Mouse (Mus musculus) kidney, embryonic 14.5 days (tissue): ENCODE measurements at regions not wholly inside any gene's neighbourhood (a gene's known extent, or its start where the extent isn't known, plus 50 kb on each side); places are given as distances from the start of the nearest gene placed in this dataset.

Experiments used
- ATAC-seq: fragments of 200-750 bp; cut with Nextera tagmentation; 2 replicates; pipeline ENCODE4 v1.8.0; 2017; ENCODE audit warnings: moderate number of reproducible peaks, mild to moderate bottlenecking, moderate TSS enrichment, moderate library complexity; ENCODE audit not compliant: low FRiP score, low TSS enrichment
- H3K27ac ChIP-seq: fragments of 300-500 bp; sonication (generic); 2 replicates; pipeline ENCODE4 v1.5.1; 2014; ENCODE audit warnings: low read depth, mild to moderate bottlenecking, low read length, moderate library complexity, mixed read lengths
- H3K27me3 ChIP-seq: fragments of 300-500 bp; sonication (generic); 2 replicates; pipeline ENCODE4 v1.6.1; 2014; ENCODE audit warnings: mild to moderate bottlenecking, low read length; ENCODE audit not compliant: control insufficient read depth, insufficient read depth
- H3K36me3 ChIP-seq: fragments of 300-500 bp; sonication (generic); 2 replicates; pipeline ENCODE4 v1.6.1; 2014; ENCODE audit warnings: low read length, mixed read lengths; ENCODE audit not compliant: control insufficient read depth, insufficient read depth
- H3K4me1 ChIP-seq: fragments of 300-500 bp; sonication (generic); 2 replicates; pipeline ENCODE4 v1.6.1; 2014; ENCODE audit warnings: low read length, mixed read lengths; ENCODE audit not compliant: control insufficient read depth, insufficient read depth
- H3K4me2 ChIP-seq: fragments of 300-500 bp; sonication (generic); replicated peaks from 2 replicates; pipeline ENCODE4 v1.6.1; 2014; ENCODE audit warnings: low read depth, mild to moderate bottlenecking, low read length
- H3K4me3 ChIP-seq: fragments of 300-500 bp; sonication (generic); 2 replicates; pipeline ENCODE4 v1.5.1; 2014; ENCODE audit warnings: mild to moderate bottlenecking, low read length
- H3K9ac ChIP-seq: fragments of 300-500 bp; sonication (generic); 2 replicates; pipeline ENCODE4 v1.6.1; 2014; ENCODE audit warnings: low read depth, mild to moderate bottlenecking, low read length, moderate library complexity
- H3K9me3 ChIP-seq: fragments of 300-500 bp; sonication (generic); 2 replicates; pipeline ENCODE4 v1.6.1; 2016; ENCODE audit warnings: low read length; ENCODE audit not compliant: control insufficient read depth
- WGBS: fragments of 180-500 bp; shearing (Covaris S2); extraction: QIAGEN DNeasy Blood & Tissue Kit; methylation state at CpG from one replicate; pipeline ENCODE4 v1.1.7; 2014; 5-methylcytosine and 5-hydroxymethylcytosine counted together

GRCm38 (mm10) chrX:167067918-167068317 is 141.2 kb downstream of the Tmsb4x start:
- H3K36me3 ChIP-seq: no peaks in the 10 kb centered on the region
- H3K27me3 ChIP-seq: no peaks in the 10 kb centered on the region
- no peak overlapping the region for H3K4me3 ChIP-seq
- WGBS: 49% methylated on average over 3 of the region's 3 CpGs
- no peaks in the 10 kb centered on the region for H3K4me1 ChIP-seq
- H3K27ac ChIP-seq: no peak overlapping the region
- H3K9ac ChIP-seq: no peak overlapping the region
- no peaks in the 10 kb centered on the region for H3K9me3 ChIP-seq
- no peak overlapping the region for H3K4me2 ChIP-seq
- peak; percentile 43; the same call in 1 of the 2 replicates for ATAC-seq

- Histone ChIP-seq H3K9me3 (no peaks in the 10 kb centered on the region), H3K36me3 (no peaks in the 10 kb centered on the region), H3K4me3 (no peak overlapping the region), H3K4me1 (no peaks in the 10 kb centered on the region), H3K27me3 (no peaks in the 10 kb centered on the region), H3K9ac (no peak overlapping the region), H3K4me2 (no peak overlapping the region), H3K27ac (no peak overlapping the region)
- no peak for ATAC-seq
- WGBS: 51% methylated on average over 4 of the region's 4 CpGs
These were observed 145.2 kb downstream of the Tmsb4x start for GRCm38 (mm10) chrX:167063881-167064280.

GRCm38 (mm10) chrX:167052456-167052855 is 156.7 kb downstream of the Tmsb4x start:
- ATAC-seq: no peak
- H3K27ac ChIP-seq: no peak overlapping the region
- WGBS: 84% methylated on average over 10 of the region's 10 CpGs
- no peak overlapping the region for H3K4me3 ChIP-seq
- H3K4me2 ChIP-seq: no peak overlapping the region
- H3K9ac ChIP-seq: no peak overlapping the region
- H3K9me3 ChIP-seq: no peaks in the 10 kb centered on the region
- H3K4me1 ChIP-seq: no peaks in the 10 kb centered on the region
- no peaks in the 10 kb centered on the region for H3K36me3 ChIP-seq
- H3K27me3 ChIP-seq: no peaks in the 10 kb centered on the region

- no peak for ATAC-seq
- H3K4me1 ChIP-seq: no peaks in the 10 kb centered on the region
- no peaks in the 10 kb centered on the region for H3K9me3 ChIP-seq
- H3K4me2 ChIP-seq: no peak overlapping the region
- no peak overlapping the region for H3K27ac ChIP-seq
- WGBS: 86% methylated on average over 4 of the region's 4 CpGs
- H3K9ac ChIP-seq: no peak overlapping the region
- H3K36me3 ChIP-seq: no peaks in the 10 kb centered on the region
- H3K27me3 ChIP-seq: no peaks in the 10 kb centered on the region
- H3K4me3 ChIP-seq: no peak overlapping the region
These were observed 159.0 kb downstream of the Tmsb4x start for GRCm38 (mm10) chrX:167050066-167050465.

- no peaks in the 10 kb centered on the region for H3K27me3 ChIP-seq
- no peak overlapping the region for H3K9ac ChIP-seq
- no peaks in the 10 kb centered on the region for H3K4me1 ChIP-seq
- WGBS: 80% methylated on average over 5 of the region's 5 CpGs
- no peak overlapping the region for H3K27ac ChIP-seq
- ATAC-seq: no peak
- no peaks in the 10 kb centered on the region for H3K36me3 ChIP-seq
- no peak overlapping the region for H3K4me3 ChIP-seq
- H3K4me2 ChIP-seq: no peak overlapping the region
- H3K9me3 ChIP-seq: no peaks in the 10 kb centered on the region
These were observed 159.7 kb downstream of the Tmsb4x start for GRCm38 (mm10) chrX:167049191-167049968.

GRCm38 (mm10) chrX:167037971-167038370 is 171.1 kb downstream of the Tmsb4x start:
- no peaks in the 10 kb centered on the region for H3K9me3 ChIP-seq
- H3K4me3 ChIP-seq: no peak overlapping the region
- no peak overlapping the region for H3K4me2 ChIP-seq
- ATAC-seq: no peak
- no peak overlapping the region for H3K9ac ChIP-seq
- H3K36me3 ChIP-seq: no peaks in the 10 kb centered on the region
- no peaks in the 10 kb centered on the region; the same call in 1 of the 2 replicates for H3K27me3 ChIP-seq
- H3K4me1 ChIP-seq: no peaks in the 10 kb centered on the region
- H3K27ac ChIP-seq: no peak overlapping the region

GRCm38 (mm10) chrX:167036355-167036754 is 172.8 kb downstream of the Tmsb4x start:
- no peak overlapping the region for H3K4me3 ChIP-seq
- WGBS: 23% methylated on average over 1 of the region's 1 CpGs

GRCm38 (mm10) chrX:167035639-167036038 is 173.5 kb downstream of the Tmsb4x start:
- Histone ChIP-seq H3K27ac (no peak overlapping the region), H3K9ac (no peak overlapping the region), H3K4me2 (no peak overlapping the region), H3K36me3 (no peaks in the 10 kb centered on the region), H3K4me3 (no peak overlapping the region), H3K9me3 (no peaks in the 10 kb centered on the region), H3K4me1 (no peaks in the 10 kb centered on the region), H3K27me3 (no peaks in the 10 kb centered on the region; the same call in 1 of the 2 replicates)
- no peak for ATAC-seq

More at GRCm38 (mm10) chrX:167036355-167036754, 172.8 kb downstream of the Tmsb4x start:
- Histone ChIP-seq H3K4me2 (no peak overlapping the region), H3K27me3 (no peaks in the 10 kb centered on the region; the same call in 1 of the 2 replicates), H3K9me3 (no peaks in the 10 kb centered on the region), H3K36me3 (no peaks in the 10 kb centered on the region), H3K9ac (no peak overlapping the region), H3K27ac (no peak overlapping the region), H3K4me1 (no peaks in the 10 kb centered on the region)
- ATAC-seq: no peak

GRCm38 (mm10) chrX:167033091-167033490 is 176.0 kb downstream of the Tmsb4x start:
- 73% methylated on average over 2 of the region's 2 CpGs for WGBS
- Histone ChIP-seq H3K27me3 (no peaks in the 10 kb centered on the region; the same call in 1 of the 2 replicates), H3K4me3 (no peak overlapping the region), H3K4me2 (no peak overlapping the region), H3K9ac (no peak overlapping the region), H3K27ac (no peak overlapping the region), H3K4me1 (no peaks in the 10 kb centered on the region), H3K36me3 (no peaks in the 10 kb centered on the region), H3K9me3 (no peaks in the 10 kb centered on the region)
- ATAC-seq: no peak
